Mouse (Mus musculus) monocyte, adult 5-6 weeks (primary cell): Measurements from ENCODE around the gene Hdac10. TPM values are rescaled to one million over a fixed set of nuclear protein-coding genes. Genes with fewer than 3 reads are reported as not detected.

Source experiments
- ATAC-seq: fragments of 153-309, 156-312 bp; replicated peaks from 2 replicates; pipeline ENCODE4 v1.8.0; 2017; ENCODE audit warnings: mild to moderate bottlenecking; ENCODE audit not compliant: low TSS enrichment, insufficient number of reproducible peaks, severe bottlenecking, poor library complexity, low FRiP score
- total RNA-seq: library from RNA; stranded (forward); fragments of 200-1000, 200-491, 200-594 nt; gene quantifications from 3 replicates; pipeline ENCODE4 v1.2.3, GENCODE M21; 2017

Hdac10 gene
- total RNA-seq, 1 experiment from 2014 or later, result 20.6 TPM

GRCm38 (mm10) chr15:89149271-89150040 lies 21.0 kb upstream of the Hdac10 start, which contains the start of gene Mapk11:
Mapk11 (minus strand) TSS chr15:89149628.
- ATAC-seq, result no peak

DNA sequence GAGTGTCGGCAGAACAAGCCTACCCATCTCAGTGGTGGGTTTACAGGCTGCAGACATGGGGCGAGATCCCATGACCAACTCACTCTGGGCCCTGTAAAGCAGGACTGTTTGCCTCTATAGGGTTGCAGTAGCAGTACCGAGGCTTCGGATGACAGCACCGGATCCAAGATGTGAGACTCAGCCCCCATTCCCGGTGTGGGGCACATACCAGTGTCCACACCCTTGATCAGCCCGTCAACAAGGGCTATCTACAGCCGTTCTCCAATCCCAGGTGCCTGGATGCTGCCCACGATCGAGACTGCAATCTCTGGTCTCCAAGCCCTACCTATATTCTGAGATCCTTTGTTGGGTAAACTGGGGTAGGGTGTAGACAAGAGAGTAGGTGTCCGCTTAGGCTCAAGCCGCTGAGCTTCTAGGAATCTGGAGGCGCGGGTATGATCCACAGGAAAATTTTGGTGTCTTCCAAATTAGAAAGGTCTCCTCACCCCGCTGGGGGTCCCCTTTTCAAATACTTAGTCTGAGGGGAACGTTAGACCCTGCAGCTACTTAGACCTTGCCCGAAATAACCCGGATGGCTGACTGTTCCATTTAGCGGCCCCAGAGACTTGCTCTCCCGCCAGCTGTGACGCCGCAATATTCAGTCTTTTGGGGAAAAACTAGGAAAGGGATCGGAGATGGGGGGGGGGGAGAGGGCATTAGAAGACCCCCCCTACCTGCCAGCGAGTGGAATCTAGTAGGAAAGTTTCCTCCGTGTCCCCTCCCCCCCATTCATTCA lies 20.2 kb upstream of the Hdac10 start:
- ATAC-seq, result no peak

- ATAC-seq, result no peak
Observed at GRCm38 (mm10) chr15:89147895-89148294, 19.4 kb upstream of the Hdac10 start.

DNA sequence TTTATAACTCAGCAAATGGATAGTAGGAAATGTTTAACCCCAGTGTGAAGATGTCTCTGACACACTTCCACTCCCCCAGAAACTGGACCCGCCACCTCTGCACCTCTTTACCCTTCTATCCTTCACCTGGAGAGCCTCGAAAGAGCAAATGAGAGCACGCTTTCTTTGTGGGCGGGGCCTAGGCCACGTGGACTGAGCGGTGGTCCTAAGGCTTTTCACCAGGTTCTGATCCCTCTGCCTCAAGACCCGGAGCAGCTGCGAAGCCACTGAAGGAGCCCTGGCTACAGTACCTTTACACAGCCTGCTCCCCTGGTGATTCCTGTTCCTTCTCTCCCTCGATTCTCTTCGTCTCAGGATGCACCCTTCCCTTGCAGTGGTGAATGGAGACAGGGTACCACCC lies 19.0 kb upstream of the Hdac10 start:
- no peak for ATAC-seq

- ATAC-seq, result no peak
Observed at GRCm38 (mm10) chr15:89147024-89147423, 18.5 kb upstream of the Hdac10 start.

DNA sequence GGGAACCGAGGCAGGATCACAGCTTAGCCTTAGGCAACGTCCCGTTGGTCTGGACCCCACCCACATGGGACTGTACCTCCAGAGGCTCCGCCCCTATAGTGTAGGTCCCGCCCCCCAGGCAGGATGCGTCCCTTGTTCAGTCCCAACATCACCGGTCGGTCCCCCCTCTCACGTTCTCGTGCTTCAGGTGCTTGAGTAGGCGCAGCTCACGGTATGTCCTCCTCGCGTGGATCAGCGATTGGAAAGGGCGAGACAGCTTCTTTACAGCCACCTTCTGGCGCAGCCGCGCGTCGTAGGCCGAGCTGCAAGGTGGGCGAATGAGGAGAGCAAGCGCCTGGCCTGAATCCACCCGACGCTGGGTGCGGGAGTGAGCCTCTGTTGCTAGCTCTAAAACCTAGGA lies 18.0 kb upstream of the Hdac10 start:
- no peak for ATAC-seq

- no peak for ATAC-seq
Observed at GRCm38 (mm10) chr15:89145813-89146350, 17.4 kb upstream of the Hdac10 start.

DNA sequence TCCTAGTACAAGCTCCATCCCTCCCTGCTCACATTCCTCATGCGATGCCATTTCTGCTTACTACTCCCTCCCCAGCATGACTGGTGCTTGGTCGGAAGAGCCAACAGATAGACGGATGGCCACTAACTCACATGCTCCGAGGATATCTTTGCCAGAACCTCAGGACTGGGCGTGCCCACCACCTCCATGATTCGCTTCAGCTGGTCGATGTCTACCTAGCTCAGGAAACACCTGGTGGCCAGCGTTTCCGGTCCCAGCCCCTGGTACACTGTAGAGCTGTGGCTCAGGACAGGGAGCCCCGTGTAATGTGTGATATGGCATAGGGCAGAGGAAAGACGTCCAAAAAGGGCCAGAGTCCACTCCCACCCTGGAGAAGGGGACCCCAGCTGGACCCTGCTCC lies 16.5 kb upstream of the Hdac10 start:
- no peak for ATAC-seq

GRCm38 (mm10) chr15:89143134-89143533 lies 14.6 kb upstream of the Hdac10 start:
- ATAC-seq, result no peak

- no peak for ATAC-seq
Observed at GRCm38 (mm10) chr15:89141905-89142304, 13.4 kb upstream of the Hdac10 start.

DNA sequence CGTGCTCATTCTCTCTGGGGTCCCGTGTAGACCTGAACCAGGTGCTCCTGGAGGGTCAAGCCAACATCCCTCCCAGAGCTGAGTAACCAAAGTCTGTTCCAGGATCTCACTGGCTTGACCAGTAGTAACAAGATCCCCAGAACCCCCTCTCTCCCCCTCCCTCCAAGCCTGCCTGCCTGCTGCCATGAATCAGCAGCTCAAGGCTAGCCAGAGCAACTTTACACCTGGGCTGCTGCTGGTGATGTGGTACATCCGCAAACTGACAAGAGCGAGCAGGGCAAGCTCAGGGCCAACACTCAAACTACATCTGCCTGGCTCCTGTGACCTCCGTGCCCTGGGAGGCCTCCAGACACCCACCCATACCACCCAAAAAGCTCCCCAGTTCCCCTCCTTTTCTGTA lies 12.9 kb upstream of the Hdac10 start:
- ATAC-seq, result no peak

DNA sequence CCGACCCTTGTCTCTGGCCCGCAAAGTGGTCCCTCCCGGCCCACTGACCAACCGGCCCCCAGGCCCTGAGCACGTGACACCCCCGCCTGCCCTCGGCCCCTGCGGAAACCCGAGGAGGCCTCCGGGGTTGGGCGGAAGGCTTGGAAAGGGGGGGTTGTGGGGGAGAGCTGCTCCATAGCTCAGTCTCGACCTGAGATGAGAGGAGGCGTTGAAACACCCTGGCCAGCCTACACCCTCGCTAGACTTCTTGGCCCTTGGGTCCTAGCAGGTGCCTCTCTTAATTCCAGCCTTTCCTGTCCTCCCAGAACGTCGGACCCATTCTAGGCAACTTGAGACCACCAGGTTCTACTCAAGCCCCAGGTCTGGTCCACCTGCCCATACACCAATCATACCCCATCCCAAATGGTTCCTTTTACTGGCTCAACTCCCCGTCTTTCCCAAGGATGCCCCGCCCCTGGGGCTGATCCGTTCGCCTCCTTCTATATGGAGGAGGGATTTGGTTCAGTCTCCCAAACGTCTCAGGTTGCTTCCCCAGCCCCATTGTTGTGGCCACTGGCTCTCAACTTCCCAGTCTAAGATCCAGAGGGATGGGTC lies 12.3 kb upstream of the Hdac10 start, which contains the start of gene Mapk12:
Gene Mapk12, minus strand, starts transcription at position 45 of the 594 bp plus-strand sequence.
- ATAC-seq, result no peak

- ATAC-seq, result no peak
Observed at GRCm38 (mm10) chr15:89140048-89140658, 11.7 kb upstream of the Hdac10 start.

DNA sequence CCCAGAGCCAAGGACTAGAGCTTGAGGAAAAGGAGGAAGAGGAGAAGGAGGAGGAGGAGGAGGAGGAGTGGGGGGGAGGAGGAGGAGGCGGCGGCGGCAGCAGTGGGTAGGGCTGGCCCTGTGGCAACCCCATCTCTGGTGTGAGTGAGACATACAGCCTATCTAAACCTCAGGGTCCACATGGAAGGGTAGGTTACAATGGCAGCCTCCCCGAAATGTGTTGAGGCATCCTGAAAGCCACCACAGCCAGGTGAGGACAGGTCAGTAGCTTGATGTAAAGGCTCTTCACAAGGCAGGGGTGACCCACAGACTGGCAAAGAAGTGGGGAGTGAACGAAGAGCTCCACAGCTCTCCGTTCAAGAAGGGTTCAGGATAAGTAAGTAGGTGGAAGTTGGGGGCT lies 10.0 kb upstream of the Hdac10 start:
- no peak for ATAC-seq

DNA sequence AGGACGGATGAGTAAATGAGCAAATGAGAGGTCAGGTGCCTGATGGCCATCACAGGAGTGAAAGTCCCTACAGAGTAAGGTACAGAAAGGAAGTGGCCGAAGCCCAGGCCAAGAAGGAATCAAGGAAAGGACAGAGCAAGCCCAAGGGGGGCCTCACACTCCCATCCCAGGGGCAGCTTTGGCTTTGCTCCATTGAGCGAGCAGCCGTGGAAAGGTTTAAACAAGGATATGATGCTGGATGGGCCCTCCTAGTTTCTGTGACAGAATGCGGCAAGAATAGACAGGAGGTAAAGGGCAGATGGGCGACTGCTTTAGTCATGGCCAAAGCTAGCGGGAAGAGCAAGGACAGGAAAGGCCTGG lies 9.5 kb upstream of the Hdac10 start:
- no peak for ATAC-seq

- ATAC-seq, result no peak
Observed at GRCm38 (mm10) chr15:89137378-89138045, 9.0 kb upstream of the Hdac10 start.

DNA sequence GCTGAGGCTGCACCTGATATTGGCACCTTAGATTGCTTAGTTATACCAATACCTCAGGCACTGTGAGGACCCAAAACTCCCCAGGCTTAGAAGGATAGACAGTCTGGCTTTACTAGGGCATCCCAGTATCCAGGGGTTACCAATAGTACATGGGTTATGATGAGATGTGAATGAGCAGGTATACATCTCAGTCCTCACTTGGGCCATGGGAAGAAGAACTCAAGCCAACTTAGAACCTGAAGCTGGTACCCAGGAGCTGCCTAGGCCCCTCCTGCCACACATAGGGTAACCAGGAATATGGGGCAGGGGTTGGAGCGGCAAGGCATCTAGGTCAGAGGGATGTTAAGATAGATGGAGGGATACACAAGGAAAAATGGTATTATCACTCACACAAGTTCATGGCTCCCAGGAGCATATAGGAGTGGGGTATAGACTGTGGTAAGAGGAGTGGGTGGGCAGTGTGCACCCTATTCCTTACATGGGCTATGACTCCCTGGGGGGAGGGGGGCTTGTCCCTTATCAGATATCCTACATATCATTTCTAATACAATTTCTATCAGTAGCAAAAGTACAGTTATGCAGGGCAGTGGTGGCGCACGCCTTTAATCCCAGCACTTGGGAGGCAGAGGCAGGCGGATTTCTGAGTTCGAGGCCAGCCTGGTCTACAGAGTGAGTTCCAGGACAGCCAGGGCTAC lies 8.1 kb upstream of the Hdac10 start:
- ATAC-seq, result no peak

DNA sequence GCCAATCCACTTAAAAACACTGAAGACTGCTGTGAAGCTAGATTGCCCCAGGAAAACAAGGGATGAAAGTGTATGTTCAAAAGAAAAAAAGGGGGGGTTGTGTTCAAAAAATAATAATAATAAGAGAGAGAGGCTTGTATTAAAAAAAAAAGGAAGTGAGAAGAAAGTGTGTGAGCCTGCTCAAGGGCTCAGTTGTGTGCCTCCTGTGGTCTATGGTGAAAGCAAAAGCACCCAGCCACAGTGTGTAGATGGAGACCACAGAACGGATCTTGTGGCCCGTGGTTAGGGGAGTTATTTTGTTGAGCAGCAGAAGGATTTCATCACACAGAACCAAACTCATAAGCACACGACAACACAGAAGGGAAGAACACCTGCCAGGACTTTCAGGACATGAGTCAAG lies 2.8 kb upstream of the Hdac10 start:
- peak; percentile 78 for ATAC-seq
